Mouse (Mus musculus): ENCODE measurements around the gene Neurl4. TPM values are rescaled to one million over a fixed set of nuclear protein-coding genes. Genes with fewer than 3 reads are reported as not detected.

Gene Neurl4
- polyA plus RNA-seq, 1 experiment from 2014 or later: 15.5 TPM

- no peaks in the 10 kb centered on the region for H3K9me3 ChIP-seq (replicated peaks)
- H3K4me3 ChIP-seq: no peak overlapping the region
- H3K36me3 ChIP-seq (ENCODE audit: poor library complexity, severe bottlenecking): peaks cover 3% of the 10 kb centered on the region; the same call in 1 of the 2 replicates
- ATAC-seq: no peak
- H3K4me1 ChIP-seq: peaks cover 32% of the 10 kb centered on the region
- H3K4me2 ChIP-seq: no peak overlapping the region
- 74% methylated on average over 5 of the region's 5 CpGs for WGBS
- 0 out of 2 replicates have a peak overlapping the region, but pooled peaks have one; percentile 31 for H3K9ac ChIP-seq
- H3K27me3 ChIP-seq: peaks cover 44% of the 10 kb centered on the region
- no peak overlapping the region for H3K27ac ChIP-seq
Observed at GRCm38 (mm10) chr11:69937834-69938233, 37.0 kb downstream of the Neurl4 start.

GRCm38 (mm10) chr11:69938401-69938979 is 37.6 kb downstream of the Neurl4 start:
- H3K4me3 ChIP-seq: no peak overlapping the region
- H3K27me3 ChIP-seq: peaks cover 44% of the 10 kb centered on the region
- no peak overlapping the region for H3K4me2 ChIP-seq
- H3K4me1 ChIP-seq: peaks cover 32% of the 10 kb centered on the region
- no peak for ATAC-seq
- peaks cover 7% of the 10 kb centered on the region; the same call in 1 of the 2 replicates for H3K36me3 ChIP-seq (ENCODE audit: poor library complexity, severe bottlenecking)
- 21% methylated on average over 9 of the region's 9 CpGs for WGBS
- no peaks in the 10 kb centered on the region for H3K9me3 ChIP-seq (replicated peaks)
- 0 out of 2 replicates have a peak overlapping the region, but pooled peaks have one; percentile 31 for H3K9ac ChIP-seq
- H3K27ac ChIP-seq: no peak overlapping the region

- Histone ChIP-seq H3K9me3 (replicated peaks) (no peaks in the 10 kb centered on the region), H3K4me2 (no peak overlapping the region), H3K27ac (no peak overlapping the region), H3K36me3 (ENCODE audit: poor library complexity, severe bottlenecking) (peaks cover 11% of the 10 kb centered on the region), H3K4me1 (peaks cover 32% of the 10 kb centered on the region), H3K27me3 (peaks cover 44% of the 10 kb centered on the region), H3K9ac (no peak overlapping the region), H3K4me3 (no peak overlapping the region)
- WGBS: 68% methylated on average over 5 of the region's 5 CpGs
- ATAC-seq: no peak
Observed at GRCm38 (mm10) chr11:69939181-69939580, 38.3 kb downstream of the Neurl4 start.

DNA sequence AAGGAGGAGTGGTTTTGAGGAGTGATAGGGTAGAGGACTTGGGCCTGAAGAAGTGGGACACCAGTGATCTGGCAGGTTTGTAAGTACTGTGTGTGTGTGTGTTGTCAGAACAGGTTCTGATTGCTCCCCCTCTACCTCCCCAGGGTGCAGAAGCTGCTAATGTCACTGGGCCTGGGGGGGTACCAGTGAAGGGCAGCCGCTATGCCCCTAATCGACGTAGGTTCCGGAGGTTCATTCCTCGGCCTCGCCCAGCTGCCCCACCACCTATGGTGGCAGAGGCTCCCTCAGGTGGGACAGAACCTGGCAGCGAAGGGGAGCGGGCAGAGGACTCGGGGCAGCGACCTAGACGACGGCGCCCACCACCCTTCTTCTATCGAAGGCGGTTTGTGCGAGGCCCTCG is 38.9 kb downstream of the Neurl4 start:
- no peak overlapping the region for H3K4me3 ChIP-seq
- peaks cover 16% of the 10 kb centered on the region for H3K36me3 ChIP-seq (ENCODE audit: poor library complexity, severe bottlenecking)
- H3K4me1 ChIP-seq: peaks cover 27% of the 10 kb centered on the region
- no peak for ATAC-seq
- H3K9me3 ChIP-seq (replicated peaks): no peaks in the 10 kb centered on the region
- 93% methylated on average over 17 of the region's 17 CpGs for WGBS
- H3K9ac ChIP-seq: no peak overlapping the region
- peaks cover 40% of the 10 kb centered on the region for H3K27me3 ChIP-seq
- H3K4me2 ChIP-seq: no peak overlapping the region
- H3K27ac ChIP-seq: no peak overlapping the region

GRCm38 (mm10) chr11:69940962-69941361 is 40.1 kb downstream of the Neurl4 start:
- no peak overlapping the region for H3K4me3 ChIP-seq
- no peak overlapping the region for H3K27ac ChIP-seq
- WGBS: 80% methylated on average over 4 of the region's 4 CpGs
- ATAC-seq: no peak
- H3K9me3 ChIP-seq (replicated peaks): no peaks in the 10 kb centered on the region
- no peak overlapping the region for H3K4me2 ChIP-seq
- no peak overlapping the region for H3K9ac ChIP-seq
- H3K4me1 ChIP-seq: peaks cover 19% of the 10 kb centered on the region
- peaks cover 33% of the 10 kb centered on the region for H3K27me3 ChIP-seq
- H3K36me3 ChIP-seq (ENCODE audit: poor library complexity, severe bottlenecking): peaks cover 24% of the 10 kb centered on the region

DNA sequence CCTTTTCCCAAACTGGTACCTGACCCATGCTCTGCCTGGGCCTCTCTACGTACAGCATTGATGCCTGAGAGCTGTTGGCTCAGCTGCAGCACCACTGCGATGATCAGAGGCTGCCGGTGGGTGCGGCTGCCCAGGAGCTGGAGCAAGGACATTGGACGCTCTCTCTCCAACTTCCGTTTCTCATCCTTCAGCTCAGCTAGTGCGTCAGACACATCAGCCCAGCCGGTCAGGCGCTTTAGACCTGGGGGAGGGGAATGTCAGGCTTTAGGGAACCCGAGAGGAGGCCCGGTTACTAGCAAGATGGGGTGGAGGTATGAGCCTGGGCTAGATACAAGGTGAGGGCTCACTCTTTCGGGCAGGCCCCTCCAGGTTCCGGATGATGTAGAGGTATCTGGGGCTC is 44.3 kb downstream of the Neurl4 start:
- ATAC-seq: no peak
- Histone ChIP-seq H3K4me2 (no peak overlapping the region), H3K27ac (no peak overlapping the region), H3K4me3 (no peak overlapping the region), H3K9me3 (replicated peaks) (no peaks in the 10 kb centered on the region), H3K9ac (no peak overlapping the region), H3K36me3 (ENCODE audit: poor library complexity, severe bottlenecking) (peaks cover 24% of the 10 kb centered on the region), H3K4me1 (peaks cover 27% of the 10 kb centered on the region), H3K27me3 (0 out of 2 replicates have a peak, but pooled peaks cover under 1% of the 10 kb centered on the region)
- 84% methylated on average over 13 of the region's 13 CpGs for WGBS

DNA sequence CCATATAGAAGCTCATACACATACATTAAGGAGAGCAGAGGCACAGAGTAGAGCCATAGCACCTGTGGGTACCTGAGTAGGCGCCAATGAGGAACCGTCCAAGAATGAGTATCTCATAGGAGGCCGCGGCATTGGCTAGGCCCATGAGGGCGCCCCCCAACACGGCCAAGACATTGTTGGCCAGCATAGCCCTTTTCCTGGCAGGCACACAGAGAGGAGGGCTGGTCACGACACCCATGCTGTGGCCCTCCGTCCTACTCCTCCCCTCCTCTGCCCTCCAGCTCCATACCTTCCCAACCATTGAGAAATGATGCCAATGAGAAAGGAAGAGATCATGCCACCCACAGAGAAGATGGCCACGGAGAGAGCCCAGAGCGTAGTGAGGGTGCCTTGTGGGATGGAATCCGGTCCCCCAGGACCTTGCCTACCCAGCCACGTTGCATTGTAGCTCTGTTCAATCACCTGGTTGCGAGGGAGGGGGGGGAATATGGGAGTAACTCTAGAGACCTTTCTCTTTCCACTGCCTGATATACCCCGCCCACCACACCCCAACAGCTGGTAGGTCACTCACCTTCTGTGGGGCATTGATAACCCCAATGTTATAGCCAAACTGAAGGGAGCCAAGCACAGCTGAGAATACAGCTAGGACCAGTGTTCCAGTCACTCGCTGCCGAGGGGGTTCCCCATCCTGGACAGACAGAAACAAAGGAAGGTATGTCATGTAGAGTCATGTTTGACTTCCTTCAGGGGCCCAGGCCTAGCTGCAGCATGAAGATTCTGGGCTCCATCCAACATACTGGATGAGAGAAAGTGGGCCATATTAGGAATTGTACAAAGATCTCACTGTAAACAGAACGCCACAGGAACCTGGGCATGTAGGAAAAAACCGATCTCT is 45.4 kb downstream of the Neurl4 start:
- 0 out of 2 replicates have a peak, but pooled peaks cover 2% of the 10 kb centered on the region for H3K27me3 ChIP-seq
- WGBS: 92% methylated on average over 18 of the region's 18 CpGs
- 0 out of 2 replicates have a peak overlapping the region, but pooled peaks have one; percentile 51 for H3K4me3 ChIP-seq
- no peak overlapping the region for H3K27ac ChIP-seq
- ATAC-seq: no peak
- H3K36me3 ChIP-seq (ENCODE audit: poor library complexity, severe bottlenecking): peaks cover 24% of the 10 kb centered on the region
- H3K9ac ChIP-seq: no peak overlapping the region
- no peaks in the 10 kb centered on the region for H3K9me3 ChIP-seq (replicated peaks)
- H3K4me2 ChIP-seq: peak overlapping the region; percentile 66
- peaks cover 20% of the 10 kb centered on the region for H3K4me1 ChIP-seq

DNA sequence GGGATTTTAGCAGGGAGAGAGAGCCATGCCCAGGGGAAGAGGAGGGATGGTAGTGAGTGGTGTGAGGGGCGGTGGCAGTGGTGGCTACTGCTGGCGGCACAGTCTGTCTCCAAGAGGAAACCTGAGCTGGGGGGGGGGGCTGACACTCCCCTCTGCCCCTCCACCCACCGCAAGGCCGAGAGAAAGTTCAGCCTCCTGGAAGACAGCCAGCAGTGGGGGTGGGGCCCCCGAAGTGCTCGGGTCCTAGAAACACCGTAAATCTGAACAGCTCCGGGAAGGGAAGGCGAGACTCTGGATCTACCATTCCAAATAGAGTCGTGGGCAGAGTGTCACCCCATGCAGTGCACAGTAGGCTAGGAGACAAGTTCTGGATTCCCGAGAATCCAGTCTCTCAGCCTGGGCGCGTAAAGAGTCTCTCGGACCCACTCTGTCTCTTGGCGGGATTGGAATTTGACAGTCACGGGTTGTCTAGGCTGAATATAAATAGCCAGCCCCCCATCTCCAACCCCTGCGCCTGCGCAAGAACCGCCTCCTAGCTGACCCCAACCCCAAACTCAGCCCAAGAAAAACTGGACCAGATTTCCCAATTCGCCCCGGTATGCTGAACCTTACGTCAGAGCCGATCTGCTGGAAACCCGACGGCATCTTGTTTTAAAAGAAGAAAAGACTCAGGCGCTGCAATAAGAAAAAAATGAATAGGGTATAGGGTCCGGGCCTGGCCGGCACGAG is 46.6 kb downstream of the Neurl4 start:
- H3K27me3 ChIP-seq: 0 out of 2 replicates have a peak, but pooled peaks cover 2% of the 10 kb centered on the region
- H3K36me3 ChIP-seq (ENCODE audit: poor library complexity, severe bottlenecking): peaks cover 24% of the 10 kb centered on the region
- 0 out of 2 replicates have a peak overlapping the region, but pooled peaks have one; percentile 3 for H3K27ac ChIP-seq
- peaks cover 20% of the 10 kb centered on the region for H3K4me1 ChIP-seq
- H3K4me2 ChIP-seq: peak overlapping the region; percentile 66
- peak overlapping the region; percentile 68 for H3K9ac ChIP-seq
- H3K9me3 ChIP-seq (replicated peaks): no peaks in the 10 kb centered on the region
- 2% methylated on average over 29 of the region's 29 CpGs for WGBS
- H3K4me3 ChIP-seq: peak overlapping the region; percentile 51
- ATAC-seq: peak; percentile 46

GRCm38 (mm10) chr11:69948066-69948762 is 47.3 kb downstream of the Neurl4 start, which contains the start of gene Slc2a4:
TSS of gene Slc2a4 (minus strand) at chr11:69948188.
- under 1% methylated on average over 34 of the region's 34 CpGs for WGBS
- Histone ChIP-seq H3K4me3 (peak within 1 kb of the TSS; percentile 51), H3K9me3 (replicated peaks) (no peaks in the 10 kb centered on the region), H3K36me3 (ENCODE audit: poor library complexity, severe bottlenecking) (peaks cover 17% of the 10 kb centered on the region), H3K9ac (peak within 1 kb of the TSS; percentile 68), H3K4me1 (peaks cover 20% of the 10 kb centered on the region), H3K27ac (peak within 1 kb of the TSS; percentile 80), H3K4me2 (peak within 1 kb of the TSS; percentile 66), H3K27me3 (0 out of 2 replicates have a peak, but pooled peaks cover 2% of the 10 kb centered on the region)
- ATAC-seq: peak; percentile 92

DNA sequence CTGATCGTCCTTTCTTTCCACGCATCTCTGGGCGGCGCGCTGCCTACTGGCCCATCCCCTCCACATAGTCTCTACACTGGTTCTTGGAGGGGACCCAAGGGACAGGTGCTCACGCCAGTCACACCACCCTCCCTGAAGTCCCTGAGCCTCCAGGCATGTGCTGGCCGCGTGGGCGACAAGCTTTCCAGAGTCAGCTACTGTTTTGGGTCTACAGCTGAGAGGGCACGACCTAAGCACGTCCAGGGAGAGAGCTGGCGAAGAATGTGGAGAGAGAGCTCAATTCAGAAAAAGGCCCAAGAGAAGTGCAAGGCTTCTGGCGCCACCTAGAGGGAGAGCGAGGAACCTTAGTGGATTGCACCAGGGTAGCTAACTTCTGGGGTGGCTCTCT is 47.9 kb downstream of the Neurl4 start:
- H3K4me1 ChIP-seq: peaks cover 20% of the 10 kb centered on the region
- H3K4me3 ChIP-seq: peak overlapping the region; percentile 51
- H3K27ac ChIP-seq: peak overlapping the region; percentile 80
- H3K9ac ChIP-seq: peak overlapping the region; percentile 68
- H3K9me3 ChIP-seq (replicated peaks): no peaks in the 10 kb centered on the region
- H3K36me3 ChIP-seq (ENCODE audit: poor library complexity, severe bottlenecking): peaks cover 17% of the 10 kb centered on the region
- under 1% methylated on average over 14 of the region's 14 CpGs for WGBS
- H3K4me2 ChIP-seq: peak overlapping the region; percentile 66
- peak; percentile 42 for ATAC-seq
- H3K27me3 ChIP-seq: 0 out of 2 replicates have a peak, but pooled peaks cover 2% of the 10 kb centered on the region

DNA sequence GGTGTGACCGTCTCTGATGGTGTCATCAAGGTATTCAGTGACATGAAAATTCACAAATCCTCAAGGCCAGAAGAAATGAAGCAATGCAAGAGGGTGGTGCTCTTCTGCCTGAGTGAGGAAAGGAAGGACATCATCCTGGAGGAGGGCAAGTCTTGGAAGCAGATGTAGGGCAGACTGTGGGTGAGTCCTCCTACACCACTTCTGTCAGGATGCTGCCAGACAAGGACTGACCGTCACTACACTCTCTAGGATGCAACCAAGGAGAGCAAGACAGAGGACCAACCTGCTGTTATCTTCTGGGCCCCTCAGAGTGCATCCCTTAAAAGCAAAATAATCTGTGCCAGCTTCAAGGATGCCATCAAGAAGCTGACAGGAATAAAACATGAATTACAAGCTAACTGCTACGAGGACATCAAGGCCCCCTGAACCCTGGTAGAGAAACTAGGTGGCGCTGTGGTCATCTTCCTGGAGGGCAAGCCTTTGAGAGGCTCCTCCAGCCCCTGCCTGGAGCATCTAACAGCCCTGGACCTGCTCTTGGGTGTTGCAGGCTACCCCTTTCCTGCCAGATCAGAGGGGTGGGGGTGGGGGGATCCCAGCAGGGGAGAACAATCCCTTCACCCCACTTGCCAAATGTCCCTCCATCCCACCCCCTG is 50.1 kb downstream of the Neurl4 start:
- H3K9ac ChIP-seq: no peak overlapping the region
- no peak for ATAC-seq

More for the DNA sequence above, 50.1 kb downstream of the Neurl4 start:
- 45% methylated on average over 4 of the region's 4 CpGs for WGBS
- no peak overlapping the region for H3K4me2 ChIP-seq
- peaks cover 2% of the 10 kb centered on the region; the same call in 1 of the 2 replicates for H3K27me3 ChIP-seq
- H3K9me3 ChIP-seq (replicated peaks): no peaks in the 10 kb centered on the region
- H3K27ac ChIP-seq: no peak overlapping the region
- H3K4me3 ChIP-seq: no peak overlapping the region
- H3K36me3 ChIP-seq (ENCODE audit: poor library complexity, severe bottlenecking): no peaks in the 10 kb centered on the region
- peaks cover 20% of the 10 kb centered on the region for H3K4me1 ChIP-seq
